Mouse (Mus musculus) limb, embryonic 10.5 days (tissue): ENCODE measurements around the gene Enox1. TPM values are rescaled to one million over a fixed set of nuclear protein-coding genes. Genes with fewer than 3 reads are reported as not detected.

ENCODE experiments used
- DNase-seq: peaks from one replicate; pipeline ENCODE4 v3.0.0-alpha.2; 2017; ENCODE audit warnings: low spot score
- H3K27ac ChIP-seq: fragments of 300-500 bp; sonication (generic); 2 replicates; pipeline ENCODE4 v1.5.1; 2016; ENCODE audit warnings: mild to moderate bottlenecking
- H3K27me3 ChIP-seq: fragments of 300-500 bp; sonication (generic); 2 replicates; pipeline ENCODE4 v1.6.1; 2016; ENCODE audit warnings: low read depth, mild to moderate bottlenecking; ENCODE audit not compliant: poor library complexity, severe bottlenecking
- H3K36me3 ChIP-seq: fragments of 300-500 bp; sonication (generic); 2 replicates; pipeline ENCODE4 v1.6.1; 2016; ENCODE audit warnings: mild to moderate bottlenecking, moderate library complexity
- H3K4me1 ChIP-seq: fragments of 300-500 bp; sonication (generic); 2 replicates; pipeline ENCODE4 v1.6.1; 2016
- H3K4me3 ChIP-seq: fragments of 300-500 bp; sonication (generic); 2 replicates; pipeline ENCODE4 v1.5.1; 2016; ENCODE audit warnings: mild to moderate bottlenecking, moderate library complexity
- H3K9me3 ChIP-seq: fragments of 300-500 bp; sonication (generic); replicated peaks from 2 replicates; pipeline ENCODE4 v1.6.1; 2016; ENCODE audit warnings: mild to moderate bottlenecking
- WGBS: fragments of 180-500 bp; shearing (Covaris S2); methylation state at CpG from one replicate; pipeline ENCODE4 v1.1.7; 2016; 5-methylcytosine and 5-hydroxymethylcytosine counted together
- polyA plus RNA-seq: library from polyadenylated mRNA; unstranded; fragments of >200 nt; fragmentation: Nextera tagmentation; extraction: Ambion mirVana; gene quantifications from 2 replicates; pipeline ENCODE4 v1.2.1, GENCODE M21; 2016

The Enox1 gene
- polyA plus RNA-seq, 1 experiment from 2014 or later: 7.0 TPM

DNA sequence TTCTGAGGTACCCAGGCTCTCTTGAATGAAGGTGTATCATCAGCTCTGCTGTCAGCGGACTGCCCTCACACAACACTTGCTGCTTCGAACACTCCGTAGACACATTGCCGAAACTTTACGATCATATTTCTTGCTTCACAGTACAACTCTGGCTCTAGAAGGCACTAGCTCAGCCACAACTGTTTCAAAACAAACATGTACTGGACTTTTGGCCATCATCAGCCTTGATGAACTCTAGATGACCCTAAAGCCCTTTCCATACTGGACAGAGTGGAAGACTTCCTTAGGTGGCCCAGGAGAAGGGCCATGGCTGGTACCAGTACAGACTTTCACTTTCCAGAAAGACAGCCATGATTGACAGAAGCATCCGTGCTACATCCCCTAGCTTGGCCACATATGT, 334.1 kb downstream of the Enox1 start:
- no peaks in the 10 kb centered on the region for H3K27me3 ChIP-seq
- WGBS: 98% methylated on average over 6 of the region's 6 CpGs
- DNase-seq: no peak

DNA sequence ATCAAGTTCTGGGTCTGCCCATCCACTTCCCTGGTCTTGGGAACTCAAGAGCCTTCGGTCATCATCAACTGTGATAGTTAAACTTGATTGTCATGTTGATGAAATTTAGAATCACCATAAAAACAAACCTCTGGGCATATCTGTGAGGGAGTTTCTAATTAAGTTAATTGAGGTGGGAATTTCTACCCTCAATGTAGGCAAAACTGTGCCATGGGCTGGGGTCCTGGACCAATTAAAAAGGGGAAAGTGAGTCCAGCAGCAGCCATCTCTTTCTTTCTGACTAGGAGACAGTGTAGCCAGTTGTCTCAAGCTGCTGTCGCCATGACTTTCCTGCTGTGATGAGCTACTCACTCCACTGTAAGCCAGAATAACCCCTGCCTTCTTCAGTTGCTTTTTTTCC, 335.2 kb downstream of the Enox1 start:
- Histone ChIP-seq H3K36me3 (no peaks in the 10 kb centered on the region), H3K4me1 (no peaks in the 10 kb centered on the region), H3K27me3 (no peaks in the 10 kb centered on the region), H3K27ac (no peak overlapping the region), H3K9me3 (no peaks in the 10 kb centered on the region), H3K4me3 (no peak overlapping the region)
- DNase-seq: no peak
- WGBS: 84% methylated on average over 2 of the region's 2 CpGs

More for the DNA sequence above, 334.1 kb downstream of the Enox1 start:
- Histone ChIP-seq H3K4me3 (no peak overlapping the region), H3K4me1 (no peaks in the 10 kb centered on the region), H3K9me3 (no peaks in the 10 kb centered on the region), H3K27ac (no peak overlapping the region), H3K36me3 (no peaks in the 10 kb centered on the region)

DNA sequence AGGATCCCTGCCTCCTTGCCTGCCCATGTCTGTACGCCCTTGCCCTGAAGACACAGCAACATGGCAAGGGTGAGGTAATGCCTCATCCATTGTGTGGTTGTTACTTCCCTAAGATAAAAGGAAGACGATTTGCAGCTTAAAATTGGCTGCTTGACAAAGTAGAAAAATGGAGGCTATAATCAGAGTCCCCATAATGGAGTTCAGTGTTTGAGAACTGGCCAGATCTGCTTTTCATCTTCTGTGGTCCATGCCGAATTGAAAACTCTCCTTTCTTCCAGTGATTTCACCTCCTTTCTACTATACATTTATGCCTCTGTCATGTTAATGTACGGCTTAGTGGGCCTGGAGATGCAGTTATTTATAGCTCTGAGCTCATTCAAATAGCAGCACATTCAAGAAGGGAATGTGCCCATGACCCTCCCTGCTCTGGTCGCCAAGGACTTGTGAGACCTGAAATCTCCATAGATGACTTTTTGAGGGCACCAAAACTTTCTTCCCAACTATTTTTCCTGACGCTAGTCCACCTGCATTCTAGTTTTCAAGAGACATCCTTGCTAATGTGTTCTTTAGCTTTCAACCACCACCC, 343.5 kb downstream of the Enox1 start:
- H3K4me1 ChIP-seq: peaks cover 4% of the 10 kb centered on the region; the same call in 1 of the 2 replicates
- 79% methylated on average over 6 of the region's 6 CpGs for WGBS
- H3K4me3 ChIP-seq: no peak overlapping the region
- DNase-seq: no peak
- no peaks in the 10 kb centered on the region for H3K9me3 ChIP-seq
- no peaks in the 10 kb centered on the region for H3K36me3 ChIP-seq
- no peaks in the 10 kb centered on the region for H3K27me3 ChIP-seq
- H3K27ac ChIP-seq: no peak overlapping the region

DNA sequence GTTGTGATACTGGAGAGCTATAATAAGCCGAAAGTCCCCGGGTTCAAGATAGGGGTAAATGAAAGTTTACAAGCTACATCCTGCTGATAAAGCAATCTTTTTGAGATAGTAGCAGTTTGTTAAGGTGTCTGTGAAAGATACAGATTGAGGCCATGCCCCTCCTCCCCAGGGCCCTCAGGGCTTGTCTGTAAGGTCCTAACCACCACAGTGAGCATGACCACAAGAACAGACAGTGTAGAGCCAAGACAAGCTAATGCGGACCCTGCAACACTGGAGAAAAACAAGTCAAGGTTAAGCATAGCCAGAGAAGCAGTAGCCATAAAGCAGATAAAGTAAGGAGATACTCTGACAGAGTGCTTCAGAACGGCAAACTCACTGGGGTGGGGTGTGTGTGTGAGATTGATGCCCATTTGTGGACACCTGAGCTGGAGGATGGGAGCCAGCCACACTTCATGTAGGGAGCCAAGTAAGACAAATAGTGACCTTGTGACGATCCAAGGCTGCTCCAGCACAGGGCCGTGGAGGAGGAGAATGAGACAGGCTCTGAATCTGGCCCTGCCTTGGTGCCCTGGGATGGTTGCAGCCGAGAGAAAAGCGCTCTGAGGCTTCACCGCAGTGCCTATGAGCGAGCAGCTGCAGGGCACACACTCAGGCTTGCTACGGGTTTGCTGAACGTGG, 348.0 kb downstream of the Enox1 start:
- H3K36me3 ChIP-seq: no peaks in the 10 kb centered on the region
- WGBS: 78% methylated on average over 12 of the region's 12 CpGs
- no peaks in the 10 kb centered on the region for H3K27me3 ChIP-seq
- H3K4me3 ChIP-seq: no peak overlapping the region
- H3K9me3 ChIP-seq: no peaks in the 10 kb centered on the region
- no peak overlapping the region for H3K27ac ChIP-seq
- no peak for DNase-seq
- peaks cover 4% of the 10 kb centered on the region; the same call in 1 of the 2 replicates for H3K4me1 ChIP-seq

DNA sequence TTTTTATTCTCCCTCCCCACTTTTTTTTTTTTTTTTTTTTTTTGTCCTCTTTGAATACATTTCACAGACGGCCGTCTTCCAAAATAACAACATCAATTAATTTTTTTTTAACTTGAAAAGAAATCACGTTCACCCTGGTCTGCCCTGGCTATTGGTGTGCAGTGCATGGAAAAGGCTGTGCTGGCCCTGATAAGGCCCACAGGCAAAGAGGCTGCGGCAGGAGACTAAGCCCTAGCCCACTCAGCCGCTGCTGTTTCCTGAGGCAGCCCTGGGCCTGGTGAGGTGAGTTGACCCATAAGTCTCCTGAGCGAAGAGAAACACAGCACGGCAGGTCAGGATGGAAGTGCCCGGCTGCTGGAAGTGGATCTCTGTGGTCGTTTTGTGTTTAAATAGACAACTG, 349.8 kb downstream of the Enox1 start:
- no peaks in the 10 kb centered on the region for H3K9me3 ChIP-seq
- 78% methylated on average over 9 of the region's 9 CpGs for WGBS
- H3K27me3 ChIP-seq: no peaks in the 10 kb centered on the region
- no peaks in the 10 kb centered on the region for H3K36me3 ChIP-seq
- peaks cover 8% of the 10 kb centered on the region; the same call in 1 of the 2 replicates for H3K4me1 ChIP-seq
- no peak for DNase-seq
- no peak overlapping the region for H3K4me3 ChIP-seq
- no peak overlapping the region for H3K27ac ChIP-seq

DNA sequence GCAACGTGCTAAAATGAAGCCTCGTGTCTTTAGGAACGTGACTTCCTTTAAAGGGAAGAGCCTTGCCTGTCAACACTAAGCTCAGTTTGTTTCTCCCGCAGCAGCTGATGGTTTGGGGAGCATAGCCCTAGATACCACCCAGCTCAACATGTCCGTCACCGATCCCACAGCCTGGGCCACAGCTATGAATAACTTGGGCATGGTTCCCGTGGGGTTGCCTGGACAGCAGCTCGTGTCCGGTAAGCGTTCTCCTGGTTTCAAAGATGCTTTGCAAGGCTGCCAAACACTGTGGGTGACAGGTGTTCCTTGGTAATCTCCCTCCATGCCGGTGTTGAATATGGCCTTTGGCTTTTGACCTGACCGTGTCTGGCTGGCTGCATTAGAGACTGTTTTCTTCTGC, 351.5 kb downstream of the Enox1 start:
- no peaks in the 10 kb centered on the region for H3K9me3 ChIP-seq
- 90% methylated on average over 12 of the region's 12 CpGs for WGBS

DNA sequence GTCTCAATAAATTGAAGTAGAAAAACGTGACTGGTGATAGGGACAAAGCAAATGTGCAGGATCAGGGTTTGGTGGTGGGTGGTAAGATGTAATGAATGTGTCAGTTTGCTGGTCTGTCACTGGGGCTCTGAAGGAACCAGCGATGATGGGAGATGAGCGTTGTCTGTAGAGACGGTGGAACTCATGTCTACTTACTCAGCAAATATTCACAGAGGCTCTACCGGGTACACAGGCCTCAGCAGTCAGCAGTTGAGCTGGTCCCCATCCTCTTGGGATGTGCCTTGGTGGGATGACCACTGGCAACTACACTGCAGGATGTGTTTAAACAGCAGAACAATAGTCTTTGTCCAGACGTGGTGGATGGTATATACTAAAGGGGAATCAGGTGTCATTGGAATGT, 352.5 kb downstream of the Enox1 start:
- 89% methylated on average over 6 of the region's 6 CpGs for WGBS
- H3K4me3 ChIP-seq: no peak overlapping the region

More for the DNA sequence above, 351.5 kb downstream of the Enox1 start:
- Histone ChIP-seq H3K36me3 (no peaks in the 10 kb centered on the region), H3K27me3 (no peaks in the 10 kb centered on the region), H3K4me1 (peaks cover 8% of the 10 kb centered on the region; the same call in 1 of the 2 replicates), H3K4me3 (no peak overlapping the region), H3K27ac (no peak overlapping the region)
- no peak for DNase-seq

DNA sequence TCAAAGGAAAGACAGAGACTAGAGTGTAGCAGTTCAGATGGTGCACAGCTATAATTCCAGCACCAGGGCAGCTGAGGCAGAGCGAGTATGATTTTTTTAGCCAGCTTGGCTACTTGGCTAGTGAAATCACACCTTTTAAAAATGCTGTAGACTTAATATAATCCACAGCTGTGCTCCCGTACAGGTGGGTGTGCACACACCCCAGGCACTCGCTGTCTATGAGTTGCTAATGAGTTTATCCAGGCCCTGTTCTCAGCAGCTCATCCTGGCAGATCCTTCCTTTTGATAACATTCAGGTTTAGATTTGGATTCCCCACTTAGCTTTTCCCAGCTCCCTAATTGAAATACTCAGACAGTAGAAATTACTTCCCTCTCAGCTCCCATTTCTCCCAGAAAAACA, 353.4 kb downstream of the Enox1 start:
- Histone ChIP-seq H3K4me1 (peaks cover 5% of the 10 kb centered on the region; the same call in 1 of the 2 replicates), H3K27me3 (no peaks in the 10 kb centered on the region), H3K9me3 (no peaks in the 10 kb centered on the region), H3K27ac (no peak overlapping the region), H3K36me3 (no peaks in the 10 kb centered on the region), H3K4me3 (no peak overlapping the region)
- 76% methylated on average over 3 of the region's 3 CpGs for WGBS
- no peak for DNase-seq

More for the DNA sequence above, 352.5 kb downstream of the Enox1 start:
- Histone ChIP-seq H3K36me3 (no peaks in the 10 kb centered on the region), H3K27me3 (no peaks in the 10 kb centered on the region), H3K9me3 (no peaks in the 10 kb centered on the region), H3K27ac (no peak overlapping the region), H3K4me1 (peaks cover 8% of the 10 kb centered on the region; the same call in 1 of the 2 replicates)
- no peak for DNase-seq

DNA sequence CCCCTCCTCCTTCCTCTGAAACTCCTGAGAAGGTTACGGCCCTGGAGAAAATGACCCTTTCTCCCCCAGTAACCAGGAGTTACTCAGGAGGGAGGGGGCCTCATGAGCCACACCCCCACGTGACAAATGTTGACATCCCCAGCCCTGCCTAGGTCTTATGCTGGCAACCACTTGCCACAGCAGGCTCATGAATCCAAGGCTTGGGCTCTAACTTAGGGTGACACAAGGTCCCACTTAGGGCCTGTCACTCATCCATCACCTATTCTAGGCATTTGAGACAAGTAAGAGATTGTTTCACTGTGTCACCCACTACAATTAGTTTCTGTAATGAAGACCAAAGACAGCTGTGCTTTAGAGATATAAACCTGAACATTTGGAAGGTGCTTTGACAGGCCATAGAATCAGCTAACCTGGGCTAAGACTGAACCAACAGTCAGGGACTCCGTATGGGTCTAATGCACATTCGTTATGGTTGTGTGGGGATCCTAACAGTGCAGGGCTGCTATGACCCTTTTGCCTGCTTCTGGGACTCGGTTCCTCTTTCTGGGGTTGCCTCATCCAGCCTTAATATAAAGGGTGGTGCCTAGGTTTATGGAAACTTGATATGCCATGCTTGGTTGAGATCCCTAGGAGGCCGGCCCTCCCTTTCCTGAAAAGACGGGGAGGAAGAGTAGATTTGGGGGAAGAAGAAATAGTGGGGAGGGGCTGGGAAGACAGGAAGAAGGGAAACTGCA, 354.7 kb downstream of the Enox1 start:
- DNase-seq: no peak
- Histone ChIP-seq H3K36me3 (no peaks in the 10 kb centered on the region), H3K4me1 (0 out of 2 replicates have a peak, but pooled peaks cover 4% of the 10 kb centered on the region), H3K27me3 (no peaks in the 10 kb centered on the region), H3K4me3 (no peak overlapping the region), H3K27ac (no peak overlapping the region), H3K9me3 (no peaks in the 10 kb centered on the region)
- WGBS: 75% methylated on average over 7 of the region's 7 CpGs

DNA sequence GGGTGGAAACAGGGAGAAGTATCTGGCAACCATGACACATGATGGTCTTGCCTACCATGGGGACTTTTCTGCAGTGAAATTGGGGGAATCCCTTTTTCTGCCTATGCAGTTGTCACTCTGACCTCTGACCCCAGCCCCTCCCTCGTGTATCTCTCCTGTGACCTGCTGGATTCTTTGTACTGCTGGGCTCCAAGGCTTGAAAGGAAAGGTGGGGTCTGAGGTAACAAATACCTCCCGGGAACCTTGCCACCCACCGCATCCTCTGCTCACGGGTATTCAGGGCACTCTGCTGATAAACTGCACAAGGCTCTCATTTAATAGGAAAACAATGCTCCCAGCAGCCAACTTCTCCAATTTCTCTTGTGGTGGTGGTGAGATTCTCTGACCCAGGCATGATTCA, 361.5 kb downstream of the Enox1 start:
- WGBS: 86% methylated on average over 4 of the region's 4 CpGs
- Histone ChIP-seq H3K4me3 (no peak overlapping the region), H3K9me3 (no peaks in the 10 kb centered on the region), H3K27me3 (no peaks in the 10 kb centered on the region), H3K4me1 (no peaks in the 10 kb centered on the region), H3K27ac (no peak overlapping the region), H3K36me3 (no peaks in the 10 kb centered on the region)
- DNase-seq: no peak

DNA sequence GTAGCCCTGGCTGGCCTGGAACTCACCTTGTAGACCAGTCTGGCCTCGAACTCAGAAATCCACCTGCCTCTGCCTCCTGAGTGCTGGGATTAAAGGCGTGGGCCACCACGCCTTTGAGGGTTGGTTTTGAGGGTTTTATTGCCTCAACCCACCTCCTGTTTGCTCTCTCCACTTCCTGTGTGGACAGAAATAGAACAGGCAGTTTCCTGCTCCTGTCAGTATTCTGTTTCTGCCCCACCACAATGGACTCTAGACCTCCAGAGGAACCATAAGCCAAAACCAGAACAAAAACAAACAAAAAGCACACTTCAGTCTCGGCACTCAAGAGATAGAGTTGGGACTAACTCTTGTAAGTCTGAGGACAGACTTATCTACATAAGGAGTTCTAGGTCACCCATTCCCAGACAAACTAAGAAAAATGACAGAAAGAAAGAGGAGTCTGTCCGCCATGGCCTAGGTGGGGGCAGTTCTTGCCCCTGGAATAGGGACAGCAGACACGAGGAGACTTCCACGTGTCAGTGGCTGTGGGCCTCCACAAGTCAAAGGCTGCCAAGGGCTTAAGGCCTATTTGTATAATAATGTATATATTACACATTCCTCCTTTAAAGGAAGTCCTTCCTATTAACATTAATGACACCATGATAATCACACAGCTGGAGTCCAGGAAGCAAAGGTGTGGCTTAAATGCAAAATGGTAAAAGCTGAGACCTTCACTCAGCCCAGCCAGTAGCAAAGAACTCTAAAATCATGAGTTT, 362.6 kb downstream of the Enox1 start:
- 77% methylated on average over 7 of the region's 7 CpGs for WGBS

DNA sequence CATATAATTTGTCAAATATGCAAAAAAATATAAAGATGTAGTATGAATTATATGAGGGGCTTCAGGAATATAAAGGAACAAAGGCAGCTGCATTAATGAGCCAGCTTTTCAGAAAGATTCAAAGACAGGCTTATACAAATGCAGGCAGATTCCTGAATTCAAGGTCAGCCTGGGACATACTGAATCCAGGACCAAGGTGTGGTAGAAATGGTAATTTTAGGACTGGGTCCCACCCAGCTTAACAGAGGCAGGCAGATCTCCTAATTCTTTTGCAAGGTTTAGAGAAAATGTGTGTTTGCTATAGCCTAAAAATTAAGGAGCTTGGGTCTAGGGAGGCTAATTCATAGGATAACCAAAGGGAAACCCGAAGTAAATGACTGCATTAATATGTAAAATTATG, 363.1 kb downstream of the Enox1 start:
- H3K36me3 ChIP-seq: no peaks in the 10 kb centered on the region
- H3K4me3 ChIP-seq: no peak overlapping the region
- WGBS: 88% methylated on average over 1 of the region's 1 CpGs
- H3K9me3 ChIP-seq: no peaks in the 10 kb centered on the region
- no peaks in the 10 kb centered on the region for H3K27me3 ChIP-seq
- H3K27ac ChIP-seq: no peak overlapping the region
- no peaks in the 10 kb centered on the region for H3K4me1 ChIP-seq
- DNase-seq: no peak

More for the DNA sequence above, 362.6 kb downstream of the Enox1 start:
- Histone ChIP-seq H3K9me3 (no peaks in the 10 kb centered on the region), H3K4me1 (no peaks in the 10 kb centered on the region), H3K4me3 (no peak overlapping the region), H3K36me3 (no peaks in the 10 kb centered on the region), H3K27ac (no peak overlapping the region), H3K27me3 (no peaks in the 10 kb centered on the region)
- DNase-seq: no peak
